ENCODE assay signal across 7 mouse cellular contexts in genomic region chr17:46073730-46074301, GRCm38 (mm10). TPM values are rescaled to one million over a fixed set of nuclear protein-coding genes. Genes with fewer than 3 reads are reported as not detected.
DNase-seq lines count a peak whose midpoint lies in the region; ATAC-seq lines count a peak whose summit lies in the region.

No protein-coding gene starts in this region.

- no peak overlapping the region for H3K4me3 ChIP-seq in embryonic facial prominence, embryonic 11.5 days (ENCODE audit: low read depth, low read length)
- H3K4me3 ChIP-seq in stomach, embryonic 15.5 days (replicated peaks): peak overlapping the region; percentile 23

- ATAC-seq in embryonic facial prominence, embryonic 11.5 days (replicated peaks; ENCODE audit: insufficient number of reproducible peaks, low FRiP score, low TSS enrichment, low read depth): peak; percentile 83
- ATAC-seq in stomach, embryonic 15.5 days (ENCODE audit: insufficient read depth, low FRiP score, low read depth): peak; percentile 85

- no peaks in the 10 kb centered on the region for H3K27me3 ChIP-seq in embryonic facial prominence, embryonic 11.5 days (ENCODE audit: control insufficient read depth, insufficient read depth, low read length)
- H3K27me3 ChIP-seq in stomach, embryonic 15.5 days (replicated peaks): no peaks in the 10 kb centered on the region

- no peak overlapping the region for H3K27ac ChIP-seq in embryonic facial prominence, embryonic 11.5 days (replicated peaks; ENCODE audit: low read depth, low read length)
- H3K27ac ChIP-seq in stomach, embryonic 15.5 days: peak overlapping the region; percentile 84

- H3K36me3 ChIP-seq in embryonic facial prominence, embryonic 11.5 days (replicated peaks; ENCODE audit: control insufficient read depth, insufficient read depth, low read depth, low read length): no peaks in the 10 kb centered on the region
- no peaks in the 10 kb centered on the region for H3K36me3 ChIP-seq in stomach, embryonic 15.5 days

- WGBS in embryonic facial prominence, embryonic 11.5 days: 47% methylated on average over 23 of the region's 23 CpGs
- WGBS in large intestine, adult 2 months: under 1% methylated on average over 23 of the region's 23 CpGs
- 7% methylated on average over 23 of the region's 23 CpGs for WGBS in stomach, embryonic 15.5 days

- peaks cover 4% of the 10 kb centered on the region; the same call in 1 of the 2 replicates for H3K4me1 ChIP-seq in embryonic facial prominence, embryonic 11.5 days (ENCODE audit: control insufficient read depth, insufficient read depth, low read length)
- H3K4me1 ChIP-seq in stomach, embryonic 15.5 days: peaks cover 25% of the 10 kb centered on the region

- H3K9ac ChIP-seq in embryonic facial prominence, embryonic 11.5 days (replicated peaks; ENCODE audit: low read length): no peak overlapping the region; the same call in 1 of the 2 replicates
- no peak overlapping the region for H3K9ac ChIP-seq in stomach, embryonic 15.5 days

- peak overlapping the region; percentile 32 for H3K4me2 ChIP-seq in embryonic facial prominence, embryonic 11.5 days (ENCODE audit: low read depth, low read length)
- H3K4me2 ChIP-seq in stomach, embryonic 15.5 days: peak overlapping the region; percentile 56

- intact Hi-C loops in heart, postnatal 25 days (cut with DNase I): no loop called here

- DNase-seq in ES-CJ7 (ENCODE audit: low read depth, low spot score): peak; percentile 91
- peak; percentile 85 for DNase-seq in adipocyte (ENCODE audit: low spot score)
- peak; percentile 81 for DNase-seq in embryonic facial prominence, embryonic 11.5 days (ENCODE audit: low spot score)
- DNase-seq in heart, postnatal 25 days (ENCODE audit: low spot score): peak; percentile 61
- DNase-seq in large intestine, adult 2 months (ENCODE audit: low read depth, low spot score): peak; percentile 64
- peak; percentile 88 for DNase-seq in lung, postnatal 14 days

- no peaks in the 10 kb centered on the region for H3K9me3 ChIP-seq in embryonic facial prominence, embryonic 11.5 days (replicated peaks; ENCODE audit: control insufficient read depth, low read length)
- no peaks in the 10 kb centered on the region for H3K9me3 ChIP-seq in stomach, embryonic 15.5 days

RNA-seq across cellular contexts. Expression of gene Mrps18a, which starts 37.0 kb away (rescaled TPM):
- 133 and 134 TPM in 2 replicates for polyA plus RNA-seq in embryonic facial prominence, embryonic 11.5 days (2014; fragmentation: Nextera tagmentation; extraction: Ambion mirVana)
- total RNA-seq in heart, postnatal 25 days (2021): 100 to 1,000 TPM; 121 to 134 TPM
- polyA plus RNA-seq in large intestine, adult 2 months (2012; rRNA removed): 46.9 and 47.4 TPM in 2 replicates
- 128 and 137 TPM in 2 replicates for polyA plus RNA-seq in stomach, embryonic 15.5 days (2015; fragmentation: Nextera tagmentation; extraction: Ambion mirVana)

RNA-seq across cellular contexts. Expression of gene Vegfa, which starts 41.6 kb away (rescaled TPM):
- polyA plus RNA-seq in embryonic facial prominence, embryonic 11.5 days (2014; fragmentation: Nextera tagmentation; extraction: Ambion mirVana): 2.9 and 3.2 TPM in 2 replicates
- 100 to 1,000 TPM; 257 to 275 TPM for total RNA-seq in heart, postnatal 25 days (2021)
- 82.7 and 121 TPM in 2 replicates for polyA plus RNA-seq in large intestine, adult 2 months (2012; rRNA removed)
- 4.9 and 5.7 TPM in 2 replicates for polyA plus RNA-seq in stomach, embryonic 15.5 days (2015; fragmentation: Nextera tagmentation; extraction: Ambion mirVana)

Comparison
In these comparisons a context has a peak if more than half of its experiments do, and no peak if none do; other contexts are left out.
1. RNA of gene Vegfa, which starts 41.6 kb away (polyA plus RNA-seq): 82.7 to 121 TPM in large intestine, adult 2 months; 4.9 to 5.7 TPM in stomach, embryonic 15.5 days and 2.9 to 3.2 TPM in embryonic facial prominence, embryonic 11.5 days; every median in the first group is over 10 times any median in the second.
2. Peak in every context shown above with its lines, with median percentiles within 50 percentile points of each other: DNase-seq.